Mouse (Mus musculus): ENCODE results near the gene Tap2. TPM values are rescaled to one million over a fixed set of nuclear protein-coding genes. Genes with fewer than 3 reads are reported as not detected.

Gene Tap2
- polyA plus RNA-seq, 1 experiment from 2014 or later, result 7.4 TPM

- Histone ChIP-seq H3K27me3 (peaks cover 3% of the 10 kb centered on the region; the same call in 1 of the 2 replicates), H3K4me3 (replicated peaks) (no peak overlapping the region), H3K27ac (replicated peaks) (no peak overlapping the region), H3K4me2 (no peak overlapping the region), H3K36me3 (replicated peaks) (no peaks in the 10 kb centered on the region), H3K4me1 (replicated peaks) (0 out of 2 replicates have a peak, but pooled peaks cover 3% of the 10 kb centered on the region), H3K9me3 (replicated peaks) (no peaks in the 10 kb centered on the region), H3K9ac (no peak overlapping the region)
- no peak for ATAC-seq (ENCODE audit: insufficient read depth)
- WGBS (ENCODE audit: insufficient replicate concordance), result 62% methylated on average over 5 of the region's 5 CpGs
Observed at GRCm38 (mm10) chr17:34236691-34237090, 33.4 kb downstream of the Tap2 start.

GRCm38 (mm10) chr17:34237741-34238140 is 34.4 kb downstream of the Tap2 start:
- H3K9me3 ChIP-seq (replicated peaks), result no peaks in the 10 kb centered on the region
- no peak overlapping the region for H3K27ac ChIP-seq (replicated peaks)
- H3K4me2 ChIP-seq, result no peak overlapping the region
- no peak overlapping the region for H3K4me3 ChIP-seq (replicated peaks)
- H3K9ac ChIP-seq, result no peak overlapping the region
- 52% methylated on average over 3 of the region's 3 CpGs for WGBS (ENCODE audit: insufficient replicate concordance)
- no peaks in the 10 kb centered on the region for H3K36me3 ChIP-seq (replicated peaks)
- H3K4me1 ChIP-seq (replicated peaks), result 0 out of 2 replicates have a peak, but pooled peaks cover 3% of the 10 kb centered on the region
- H3K27me3 ChIP-seq, result peaks cover 3% of the 10 kb centered on the region; the same call in 1 of the 2 replicates
- ATAC-seq (ENCODE audit: insufficient read depth), result no peak

GRCm38 (mm10) chr17:34238706-34239105 is 35.4 kb downstream of the Tap2 start, which contains the start of gene H2-Ob:
TSS of gene H2-Ob (plus strand) at chr17:34238903.
- no peaks in the 10 kb centered on the region for H3K9me3 ChIP-seq (replicated peaks)
- 37% methylated on average over 3 of the region's 3 CpGs for WGBS (ENCODE audit: insufficient replicate concordance)
- no peaks in the 10 kb centered on the region for H3K36me3 ChIP-seq (replicated peaks)
- H3K4me3 ChIP-seq (replicated peaks), result no peak within 1 kb of the TSS
- H3K4me2 ChIP-seq, result peak within 1 kb of the TSS; percentile 39
- H3K9ac ChIP-seq, result no peak within 1 kb of the TSS
- 0 out of 2 replicates have a peak, but pooled peaks cover 3% of the 10 kb centered on the region for H3K4me1 ChIP-seq (replicated peaks)
- no peak for ATAC-seq (ENCODE audit: insufficient read depth)
- H3K27ac ChIP-seq (replicated peaks), result peak within 1 kb of the TSS; percentile 48
- peaks cover 3% of the 10 kb centered on the region; the same call in 1 of the 2 replicates for H3K27me3 ChIP-seq

GRCm38 (mm10) chr17:34239601-34240041 is 36.3 kb downstream of the Tap2 start:
- H3K27me3 ChIP-seq, result peaks cover 7% of the 10 kb centered on the region; the same call in 1 of the 2 replicates
- ATAC-seq (ENCODE audit: insufficient read depth), result no peak
- no peak overlapping the region for H3K4me3 ChIP-seq (replicated peaks)
- H3K9me3 ChIP-seq (replicated peaks), result no peaks in the 10 kb centered on the region
- H3K27ac ChIP-seq (replicated peaks), result peak overlapping the region; percentile 48
- WGBS (ENCODE audit: insufficient replicate concordance), result 7% methylated on average over 10 of the region's 10 CpGs
- H3K4me2 ChIP-seq, result peak overlapping the region; percentile 39
- H3K36me3 ChIP-seq (replicated peaks), result no peaks in the 10 kb centered on the region
- H3K9ac ChIP-seq, result no peak overlapping the region
- 0 out of 2 replicates have a peak, but pooled peaks cover 3% of the 10 kb centered on the region for H3K4me1 ChIP-seq (replicated peaks)

GRCm38 (mm10) chr17:34240366-34240765 is 37.0 kb downstream of the Tap2 start:
- Histone ChIP-seq H3K9ac (no peak overlapping the region), H3K27me3 (peaks cover 7% of the 10 kb centered on the region; the same call in 1 of the 2 replicates), H3K4me3 (replicated peaks) (no peak overlapping the region), H3K4me2 (no peak overlapping the region), H3K4me1 (replicated peaks) (0 out of 2 replicates have a peak, but pooled peaks cover 3% of the 10 kb centered on the region), H3K27ac (replicated peaks) (no peak overlapping the region), H3K9me3 (replicated peaks) (no peaks in the 10 kb centered on the region), H3K36me3 (replicated peaks) (no peaks in the 10 kb centered on the region)
- WGBS (ENCODE audit: insufficient replicate concordance), result 30% methylated on average over 3 of the region's 3 CpGs
- ATAC-seq (ENCODE audit: insufficient read depth), result no peak

- no peak overlapping the region for H3K27ac ChIP-seq (replicated peaks)
- 0 out of 2 replicates have a peak, but pooled peaks cover 3% of the 10 kb centered on the region for H3K4me1 ChIP-seq (replicated peaks)
- WGBS (ENCODE audit: insufficient replicate concordance), result 54% methylated on average over 6 of the region's 6 CpGs
- no peaks in the 10 kb centered on the region for H3K9me3 ChIP-seq (replicated peaks)
- no peak overlapping the region for H3K4me3 ChIP-seq (replicated peaks)
- no peak overlapping the region for H3K9ac ChIP-seq
- ATAC-seq (ENCODE audit: insufficient read depth), result no peak
- H3K36me3 ChIP-seq (replicated peaks), result no peaks in the 10 kb centered on the region
- H3K27me3 ChIP-seq, result peaks cover 7% of the 10 kb centered on the region; the same call in 1 of the 2 replicates
- no peak overlapping the region for H3K4me2 ChIP-seq
Observed at GRCm38 (mm10) chr17:34240916-34241315, 37.6 kb downstream of the Tap2 start.

GRCm38 (mm10) chr17:34244656-34245055 is 41.3 kb downstream of the Tap2 start:
- Histone ChIP-seq H3K9ac (no peak overlapping the region), H3K27me3 (0 out of 2 replicates have a peak, but pooled peaks cover 4% of the 10 kb centered on the region), H3K4me2 (no peak overlapping the region), H3K36me3 (replicated peaks) (no peaks in the 10 kb centered on the region), H3K4me1 (replicated peaks) (no peaks in the 10 kb centered on the region), H3K27ac (replicated peaks) (no peak overlapping the region), H3K9me3 (replicated peaks) (no peaks in the 10 kb centered on the region), H3K4me3 (replicated peaks) (no peak overlapping the region)
- 70% methylated on average over 4 of the region's 4 CpGs for WGBS (ENCODE audit: insufficient replicate concordance)
- ATAC-seq (ENCODE audit: insufficient read depth), result no peak

- WGBS (ENCODE audit: insufficient replicate concordance), result 52% methylated on average over 3 of the region's 3 CpGs
Observed at GRCm38 (mm10) chr17:34247047-34247446, 43.7 kb downstream of the Tap2 start.

GRCm38 (mm10) chr17:34248764-34249163 is 45.4 kb downstream of the Tap2 start:
- Histone ChIP-seq H3K27ac (replicated peaks) (no peak overlapping the region), H3K9me3 (replicated peaks) (no peaks in the 10 kb centered on the region), H3K9ac (no peak overlapping the region), H3K4me1 (replicated peaks) (no peaks in the 10 kb centered on the region), H3K27me3 (0 out of 2 replicates have a peak, but pooled peaks cover 4% of the 10 kb centered on the region), H3K4me3 (replicated peaks) (no peak overlapping the region), H3K4me2 (no peak overlapping the region), H3K36me3 (replicated peaks) (no peaks in the 10 kb centered on the region)
- ATAC-seq (ENCODE audit: insufficient read depth), result no peak
- 36% methylated on average over 2 of the region's 2 CpGs for WGBS (ENCODE audit: insufficient replicate concordance)

More at GRCm38 (mm10) chr17:34247047-34247446, 43.7 kb downstream of the Tap2 start:
- Histone ChIP-seq H3K9me3 (replicated peaks) (no peaks in the 10 kb centered on the region), H3K27me3 (0 out of 2 replicates have a peak, but pooled peaks cover 4% of the 10 kb centered on the region), H3K4me3 (replicated peaks) (no peak overlapping the region), H3K27ac (replicated peaks) (no peak overlapping the region), H3K9ac (no peak overlapping the region), H3K4me2 (no peak overlapping the region), H3K4me1 (replicated peaks) (no peaks in the 10 kb centered on the region), H3K36me3 (replicated peaks) (no peaks in the 10 kb centered on the region)
- ATAC-seq (ENCODE audit: insufficient read depth), result no peak

- ATAC-seq (ENCODE audit: insufficient read depth), result no peak
- H3K27me3 ChIP-seq, result 0 out of 2 replicates have a peak, but pooled peaks cover 4% of the 10 kb centered on the region
- no peaks in the 10 kb centered on the region for H3K4me1 ChIP-seq (replicated peaks)
- H3K9me3 ChIP-seq (replicated peaks), result no peaks in the 10 kb centered on the region
- no peaks in the 10 kb centered on the region for H3K36me3 ChIP-seq (replicated peaks)
- 26% methylated on average over 3 of the region's 3 CpGs for WGBS (ENCODE audit: insufficient replicate concordance)
- no peak overlapping the region for H3K27ac ChIP-seq (replicated peaks)
- no peak overlapping the region for H3K4me2 ChIP-seq
- no peak overlapping the region for H3K9ac ChIP-seq
- H3K4me3 ChIP-seq (replicated peaks), result no peak overlapping the region
Observed at GRCm38 (mm10) chr17:34249361-34249760, 46.0 kb downstream of the Tap2 start.

GRCm38 (mm10) chr17:34249878-34250277 is 46.6 kb downstream of the Tap2 start:
- Histone ChIP-seq H3K36me3 (replicated peaks) (no peaks in the 10 kb centered on the region), H3K4me3 (replicated peaks) (no peak overlapping the region), H3K27me3 (0 out of 2 replicates have a peak, but pooled peaks cover 4% of the 10 kb centered on the region), H3K9ac (no peak overlapping the region), H3K4me2 (no peak overlapping the region), H3K27ac (replicated peaks) (no peak overlapping the region), H3K4me1 (replicated peaks) (no peaks in the 10 kb centered on the region), H3K9me3 (replicated peaks) (no peaks in the 10 kb centered on the region)
- 11% methylated on average over 4 of the region's 4 CpGs for WGBS (ENCODE audit: insufficient replicate concordance)
- ATAC-seq (ENCODE audit: insufficient read depth), result no peak

Measured in liver, embryonic 15.5 days (tissue).